Mouse (Mus musculus): ENCODE results near the gene Ptgds. TPM values are rescaled to one million over a fixed set of nuclear protein-coding genes. Genes with fewer than 3 reads are reported as not detected.

Ptgds gene
- total RNA-seq, 1 experiment from 2014 or later = not detected

DNA sequence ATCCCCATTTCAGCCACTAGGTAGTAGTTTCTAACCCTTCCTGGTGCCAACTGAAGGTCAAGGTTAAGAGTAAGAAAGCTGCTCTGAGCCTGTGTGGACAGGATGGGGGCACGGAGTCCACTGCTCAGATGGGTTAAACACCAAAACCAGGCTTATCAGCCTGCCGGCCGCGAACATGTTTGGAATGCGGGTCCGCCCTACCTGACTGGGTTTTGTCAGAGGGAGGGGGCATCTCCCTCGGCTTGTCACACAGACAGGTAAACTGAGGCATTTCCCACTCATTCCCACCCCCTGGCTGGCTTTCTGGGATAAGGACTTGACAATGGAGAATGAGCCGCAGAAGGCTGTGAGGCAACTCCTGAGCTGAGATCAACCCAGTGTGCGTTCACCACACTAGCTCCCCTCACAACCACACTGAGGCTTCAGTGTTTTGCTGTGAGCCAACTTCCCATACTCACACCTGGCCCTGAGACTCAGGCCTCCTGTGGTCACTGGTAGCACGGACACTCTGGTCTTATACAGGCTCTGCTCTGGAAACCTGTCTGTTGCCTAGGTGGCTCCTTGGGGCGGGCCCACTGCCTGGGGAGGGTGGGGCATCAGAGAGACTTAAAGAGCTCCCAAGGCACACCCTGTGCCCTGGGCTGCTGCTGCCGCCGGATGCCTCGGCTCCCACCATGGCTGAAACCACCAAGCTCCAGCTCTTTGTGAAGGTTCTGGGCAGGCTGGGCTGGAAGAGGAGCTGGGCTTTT is 13.5 kb downstream of the Ptgds start, which contains the start of gene Clic3:
Gene Clic3, plus strand, starts transcription at position 634 of the 749 bp plus-strand sequence.
- ATAC-seq (replicated peaks; ENCODE audit: low read depth, poor library complexity, severe bottlenecking) = no peak

DNA sequence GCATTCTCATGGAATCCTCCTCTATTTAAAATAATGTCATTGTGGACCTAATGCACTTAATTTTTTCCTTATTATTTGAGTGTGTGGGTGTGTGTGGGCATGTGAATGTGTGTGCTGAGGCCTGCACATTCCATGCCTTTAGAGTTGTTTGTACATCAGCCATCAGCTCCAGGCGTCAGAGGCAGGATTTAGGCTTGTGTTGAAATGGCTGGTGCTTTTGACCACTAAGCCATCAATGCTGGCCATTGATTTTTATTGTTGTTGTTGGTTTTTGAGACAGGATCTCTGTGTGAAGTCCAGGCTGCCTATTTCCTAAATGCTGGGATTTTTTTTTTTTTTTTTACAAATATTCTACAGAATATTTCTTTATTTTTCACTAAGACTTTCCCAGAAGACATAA is 16.9 kb downstream of the Ptgds start:
- no peak for ATAC-seq (replicated peaks; ENCODE audit: low read depth, poor library complexity, severe bottlenecking)

DNA sequence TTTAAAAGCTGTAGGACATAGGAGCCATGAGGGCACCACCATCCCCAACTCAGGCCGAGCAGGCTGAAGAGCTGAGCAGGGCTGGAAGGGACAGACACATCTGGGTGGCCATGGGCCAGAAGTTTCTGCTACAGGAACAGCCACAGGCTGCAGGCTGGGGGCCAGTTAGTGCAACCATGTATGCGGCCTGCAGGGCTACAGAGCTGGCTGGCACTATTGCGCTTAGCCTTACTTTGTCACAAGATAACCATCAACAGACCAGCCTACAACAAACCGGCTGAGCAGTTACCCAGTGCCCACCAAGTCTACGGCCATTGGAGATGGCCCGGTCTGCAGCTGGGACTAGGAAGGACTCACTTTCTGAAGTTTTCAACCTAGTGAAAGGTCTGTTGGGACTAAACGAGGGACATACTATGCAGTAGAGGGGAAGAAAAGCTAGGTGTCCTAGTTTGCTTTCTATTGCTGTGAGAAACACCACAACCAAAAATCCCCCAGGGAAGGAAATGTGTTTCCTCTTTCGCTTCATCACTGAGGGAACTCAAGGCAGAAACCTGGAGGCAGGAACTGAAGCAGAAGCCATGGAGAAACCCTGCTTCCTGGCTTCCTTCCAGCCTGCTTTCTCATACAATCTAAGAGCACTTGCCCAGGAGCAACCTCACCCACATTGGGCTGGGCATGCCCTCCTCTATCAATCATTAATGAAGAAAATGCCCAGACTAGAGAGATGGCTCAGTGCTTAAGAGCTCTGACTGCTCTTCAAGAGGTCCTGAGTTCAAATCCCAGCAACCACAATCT is 18.8 kb downstream of the Ptgds start:
- peak; percentile 64 for ATAC-seq (replicated peaks; ENCODE audit: low read depth, poor library complexity, severe bottlenecking)

DNA sequence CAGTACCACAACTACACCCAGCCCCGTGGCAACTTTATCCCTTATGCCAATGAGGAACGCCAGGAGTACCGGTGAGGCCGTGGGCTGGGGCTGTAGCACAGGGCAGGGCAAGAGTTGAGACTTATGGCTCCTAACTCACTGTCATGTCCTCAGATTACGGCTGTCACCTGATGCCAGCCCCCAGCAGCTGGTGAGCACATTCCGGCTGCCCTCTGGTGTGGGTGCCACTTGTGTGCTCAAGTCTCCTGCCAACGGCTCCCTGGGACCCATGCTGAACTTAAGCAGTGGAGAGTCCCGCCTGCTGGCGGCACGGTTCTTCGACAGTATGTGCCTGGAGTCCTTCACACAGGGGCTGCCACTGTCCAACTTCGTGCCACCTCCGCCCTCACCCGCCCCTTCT is 27.2 kb downstream of the Ptgds start:
- ATAC-seq (replicated peaks; ENCODE audit: low read depth, poor library complexity, severe bottlenecking) = no peak

DNA sequence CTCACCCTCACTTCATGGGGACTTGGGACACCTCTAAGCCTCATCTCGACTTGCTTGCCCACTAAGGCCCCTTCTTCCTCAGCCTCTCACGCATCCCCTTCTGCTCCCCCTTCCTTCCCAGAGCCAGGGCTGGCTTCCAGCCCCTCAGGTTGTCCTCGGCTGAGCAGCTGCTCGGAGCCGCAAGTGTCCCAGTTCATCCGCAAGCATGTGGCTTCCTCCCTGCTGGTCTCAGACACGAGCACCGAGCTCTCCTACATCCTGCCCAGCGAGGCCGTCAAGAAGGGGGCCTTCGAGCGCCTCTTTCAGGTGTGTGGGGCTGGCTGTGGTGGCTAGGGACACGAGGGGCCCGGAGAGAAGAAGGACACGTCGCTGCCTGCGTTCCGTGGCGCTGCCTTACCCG is 28.8 kb downstream of the Ptgds start:
- no peak for ATAC-seq (replicated peaks; ENCODE audit: low read depth, poor library complexity, severe bottlenecking)

DNA sequence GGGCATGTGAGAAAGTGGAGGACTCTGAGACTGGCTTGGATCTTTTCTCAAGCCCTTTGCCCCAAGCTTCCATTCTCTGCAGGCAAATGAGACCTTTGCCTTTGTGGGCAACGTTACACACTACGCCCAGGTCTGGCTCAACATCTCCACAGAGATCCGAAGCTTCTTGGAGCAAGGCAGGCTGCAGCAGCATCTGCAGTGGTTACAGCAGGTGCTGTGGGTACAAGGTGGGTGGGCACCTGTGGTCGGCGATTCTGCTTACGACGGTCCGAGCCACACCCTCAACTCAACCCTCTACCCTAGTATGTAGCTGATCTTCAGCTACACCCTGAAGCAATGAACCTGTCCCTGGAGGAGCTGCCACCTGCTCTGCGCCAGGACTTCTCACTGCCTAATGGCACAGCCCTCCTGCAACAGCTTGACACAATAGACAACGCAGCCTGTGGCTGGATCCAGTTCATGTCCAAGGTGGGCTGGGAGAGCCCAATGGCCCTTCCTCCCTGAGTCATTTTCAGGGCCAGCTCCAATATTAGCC is 33.5 kb downstream of the Ptgds start:
- ATAC-seq (replicated peaks; ENCODE audit: low read depth, poor library complexity, severe bottlenecking) = no peak

DNA sequence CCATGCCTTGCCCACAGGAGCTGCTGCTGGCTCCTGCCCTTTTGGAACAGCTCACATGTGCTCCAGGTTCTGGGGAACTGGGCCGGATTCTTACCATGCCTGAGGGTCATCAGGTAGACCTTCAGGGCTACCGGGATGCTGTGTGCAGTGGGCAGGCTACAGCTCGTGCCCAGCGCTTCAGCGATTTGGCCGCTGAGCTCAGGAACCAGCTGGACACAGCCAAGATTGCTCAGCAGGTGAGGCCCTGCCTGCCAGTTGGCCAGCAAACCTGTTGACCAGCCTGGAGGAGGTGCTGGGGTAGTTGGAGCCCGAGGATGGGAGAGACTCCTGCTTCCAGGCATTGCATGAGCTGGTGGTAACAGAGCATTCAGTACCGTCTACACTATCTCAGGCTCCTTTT is 35.6 kb downstream of the Ptgds start:
- no peak for ATAC-seq (replicated peaks; ENCODE audit: low read depth, poor library complexity, severe bottlenecking)

DNA sequence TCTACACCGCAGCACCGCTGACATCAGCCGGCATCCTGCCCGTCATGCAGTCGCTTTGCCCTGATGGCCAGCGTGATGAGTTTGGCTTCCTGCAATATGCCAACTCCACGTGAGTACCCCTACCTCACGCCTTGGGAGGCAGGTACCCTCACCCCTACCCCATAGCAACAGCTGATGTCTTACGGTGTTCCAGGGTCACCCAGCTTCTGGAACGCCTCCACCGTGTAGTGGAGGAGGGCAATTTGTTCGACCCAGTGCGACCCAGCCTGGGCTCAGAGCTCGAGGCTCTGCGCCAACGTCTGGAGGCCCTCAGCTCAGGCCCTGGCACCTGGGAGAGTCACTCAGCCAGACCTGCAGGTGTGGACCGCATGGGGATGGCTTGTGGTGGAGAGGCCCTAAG is 36.7 kb downstream of the Ptgds start:
- ATAC-seq (replicated peaks; ENCODE audit: low read depth, poor library complexity, severe bottlenecking) = no peak

DNA sequence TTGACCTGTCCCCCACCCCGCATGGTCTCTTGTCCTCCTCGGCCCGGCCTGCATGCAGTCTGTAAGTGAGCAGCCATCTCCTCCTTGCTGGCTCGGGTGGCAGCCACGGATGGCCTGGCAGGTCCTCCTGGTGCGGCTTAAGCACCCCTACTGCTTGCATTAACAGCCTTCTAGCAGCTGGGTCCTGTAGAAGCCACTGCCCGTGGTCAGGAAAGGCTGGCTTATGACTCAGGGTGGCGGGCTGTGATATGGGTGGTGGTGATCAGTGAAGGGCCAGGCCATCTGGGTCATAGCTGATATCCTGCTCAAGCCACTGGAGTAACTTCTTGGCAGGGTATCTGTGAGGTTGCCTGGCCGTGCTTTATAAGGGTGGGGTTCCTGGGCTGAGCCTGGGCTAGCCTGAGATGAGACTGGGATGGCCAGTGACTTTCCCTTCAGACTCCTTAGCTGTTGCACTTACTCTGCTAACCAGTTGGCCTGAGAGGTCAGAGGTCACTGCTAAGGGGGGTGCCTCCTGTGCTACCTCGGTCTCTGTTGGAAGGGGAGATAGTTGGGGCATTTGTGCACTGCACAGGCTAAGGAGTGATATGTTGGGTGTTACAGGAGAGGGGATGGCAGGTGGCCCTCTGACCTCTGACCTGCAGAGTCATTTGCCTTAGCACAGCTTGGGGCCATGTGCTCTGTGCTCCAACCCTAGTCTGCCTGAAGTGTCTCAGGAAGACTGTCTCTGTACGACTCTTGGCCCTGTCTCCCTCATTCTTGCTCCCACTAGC is 37.3 kb downstream of the Ptgds start:
- ATAC-seq (replicated peaks; ENCODE audit: low read depth, poor library complexity, severe bottlenecking) = no peak

DNA sequence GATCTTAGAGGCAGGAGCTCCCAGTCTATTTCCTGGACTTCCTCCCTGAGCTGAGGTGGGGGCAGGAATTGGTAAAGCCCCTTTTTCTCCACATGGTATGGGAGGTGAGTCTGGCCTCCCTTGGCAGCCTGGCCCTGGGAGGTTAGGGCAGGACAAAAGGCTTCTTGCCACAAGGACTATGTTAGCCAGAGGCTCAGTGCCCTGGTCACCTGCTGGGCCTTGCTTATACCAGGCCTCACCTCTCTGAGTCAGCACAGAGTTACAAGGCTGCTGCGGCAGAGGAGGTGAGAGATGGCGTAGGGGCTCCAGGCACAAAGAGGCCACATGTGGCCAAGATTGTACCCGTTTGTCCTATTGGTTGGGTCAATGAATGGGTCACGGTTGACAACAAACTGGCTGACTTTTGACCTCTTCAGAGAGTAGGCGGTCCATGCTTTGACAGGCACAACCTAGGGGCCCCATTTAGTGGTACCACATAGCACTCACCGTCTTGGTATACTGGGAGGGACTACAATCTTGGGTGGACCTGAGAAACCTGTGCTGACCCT is 38.5 kb downstream of the Ptgds start:
- no peak for ATAC-seq (replicated peaks; ENCODE audit: low read depth, poor library complexity, severe bottlenecking)

DNA sequence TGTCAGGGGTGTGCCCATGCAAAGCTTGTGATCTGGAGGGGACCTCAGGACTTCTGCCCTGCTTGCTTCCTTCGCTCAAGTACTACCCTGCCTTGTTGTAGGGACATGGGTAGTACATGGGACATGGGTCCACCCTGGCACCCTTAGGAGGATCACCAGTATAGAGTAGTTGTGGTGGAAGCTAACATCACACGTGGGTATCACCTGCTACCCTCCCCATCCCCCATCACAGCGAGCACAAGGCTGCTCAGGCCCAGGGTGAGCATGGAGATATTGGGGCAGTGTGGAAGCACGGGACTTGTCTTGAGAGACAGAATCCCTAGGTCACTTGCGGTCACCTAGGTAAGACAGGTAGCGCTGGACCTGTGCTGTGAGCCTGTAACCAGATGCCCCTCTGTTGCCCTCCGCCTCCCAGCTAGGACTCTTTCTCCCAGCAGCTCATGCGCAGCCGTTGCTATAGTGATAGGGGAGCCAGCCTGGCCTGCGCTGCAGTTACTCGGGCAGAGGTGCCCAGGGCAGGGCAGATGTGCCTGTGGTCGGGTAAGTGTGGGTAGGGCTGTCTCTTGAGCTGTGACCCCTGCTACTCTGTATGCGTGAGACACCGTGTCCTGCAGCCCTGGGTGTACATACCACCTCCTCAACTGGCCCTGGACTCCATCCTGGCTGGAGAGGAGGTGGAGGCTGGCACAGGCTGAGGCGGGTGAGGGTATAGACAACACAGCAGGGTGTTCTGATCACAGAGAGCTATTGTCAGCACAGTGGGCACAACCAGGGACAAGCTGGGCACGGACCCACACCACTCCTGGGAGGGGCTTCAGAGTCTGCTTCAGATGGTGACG is 39.2 kb downstream of the Ptgds start:
- ATAC-seq (replicated peaks; ENCODE audit: low read depth, poor library complexity, severe bottlenecking) = no peak

DNA sequence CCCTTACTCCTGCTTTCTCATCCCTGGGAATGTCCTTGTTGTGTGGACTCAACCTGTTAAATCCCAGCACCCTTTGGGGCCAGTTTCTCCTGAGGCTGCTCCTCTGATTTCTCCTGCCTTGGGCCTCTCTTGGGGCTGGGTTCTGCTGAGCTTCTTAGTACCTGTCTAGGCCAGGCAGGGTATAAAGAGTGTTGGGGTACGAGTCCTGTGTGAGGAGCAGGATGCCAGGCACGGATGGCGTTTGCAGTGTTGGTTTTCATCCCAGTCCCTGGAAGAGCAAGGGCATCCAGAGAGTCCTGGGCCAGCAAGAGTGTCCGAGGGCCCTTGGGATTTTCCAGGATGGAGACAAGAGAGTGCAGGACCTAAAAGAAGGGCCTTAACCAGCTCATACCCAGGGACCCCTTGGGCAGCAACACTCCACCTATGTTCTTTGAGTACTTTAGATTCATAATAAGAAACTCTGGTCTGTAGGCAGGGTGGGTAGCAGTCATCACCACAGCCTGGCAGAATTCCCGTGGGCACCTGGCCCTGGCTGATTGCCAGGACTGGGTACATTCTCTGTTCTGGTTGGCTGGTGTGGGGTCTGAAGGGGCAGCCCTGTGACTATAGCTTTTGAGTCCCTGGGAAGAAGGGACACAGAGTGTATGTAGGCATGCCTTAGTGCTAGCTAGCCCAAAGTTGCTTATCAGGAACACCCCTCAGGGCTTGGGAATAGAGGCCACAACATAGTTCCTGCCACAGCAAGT is 40.2 kb downstream of the Ptgds start:
- no peak for ATAC-seq (replicated peaks; ENCODE audit: low read depth, poor library complexity, severe bottlenecking)

DNA sequence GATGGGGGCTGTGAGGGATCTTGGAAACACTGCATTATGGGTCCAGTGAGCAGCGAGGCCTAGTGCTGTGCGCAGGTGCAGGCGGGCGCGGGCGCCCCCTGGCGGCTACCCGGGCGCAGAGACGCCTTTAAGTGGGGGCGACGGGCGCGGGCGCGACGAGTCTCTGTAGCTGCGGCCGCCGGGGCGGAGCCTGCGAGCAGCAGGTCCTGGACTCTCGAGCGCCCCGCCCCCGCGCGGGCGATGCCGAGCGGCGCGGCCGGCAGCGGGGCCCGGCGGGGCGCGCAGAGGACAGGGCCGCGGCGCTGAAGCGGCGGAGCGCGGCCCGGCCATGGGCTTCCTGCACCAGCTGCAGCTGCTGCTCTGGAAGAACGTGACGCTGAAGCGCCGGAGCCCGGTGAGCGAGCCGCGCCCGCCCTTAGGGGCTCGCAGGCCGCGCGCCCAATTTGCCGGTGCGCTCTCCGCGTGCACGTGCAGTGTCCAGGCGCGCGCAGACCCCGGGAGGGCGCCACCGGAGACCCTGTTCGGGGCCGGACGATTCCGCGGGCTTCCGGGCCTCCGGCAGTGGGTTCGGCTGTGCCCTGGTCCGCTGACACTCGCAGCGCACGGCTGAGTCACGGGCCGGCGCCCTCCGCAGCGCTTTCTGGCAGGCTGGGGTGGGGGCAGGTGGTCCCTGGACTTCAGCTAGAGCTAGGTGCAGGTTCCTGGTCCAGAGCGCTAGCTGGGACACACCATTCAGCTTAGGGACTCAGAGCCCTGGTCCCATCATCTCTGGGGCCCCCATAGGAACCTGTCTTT is 41.2 kb downstream of the Ptgds start, which contains the start of gene Abca2:
Gene Abca2, plus strand, starts transcription at position 262 of the 795 bp plus-strand sequence.
- peak; percentile 51 for ATAC-seq (replicated peaks; ENCODE audit: low read depth, poor library complexity, severe bottlenecking)

DNA sequence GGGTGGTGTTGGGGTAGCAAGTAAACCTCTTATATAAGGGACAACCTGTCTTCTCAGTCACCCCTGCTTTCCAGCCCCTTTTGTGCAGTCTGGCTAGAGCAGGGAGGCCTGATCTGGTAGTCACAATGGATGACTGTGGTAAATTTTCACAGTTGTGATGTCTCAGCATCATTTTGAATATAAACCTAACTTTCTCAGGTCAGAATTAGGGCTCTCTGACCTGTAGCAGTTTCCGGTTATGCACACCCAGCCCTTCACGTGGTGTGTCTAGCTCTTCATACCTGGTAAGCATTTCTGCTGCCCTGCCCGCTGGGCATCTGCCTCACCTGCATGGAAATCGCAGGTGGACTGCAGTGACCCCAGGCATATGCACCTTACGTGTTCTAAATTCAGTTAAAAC is 42.6 kb downstream of the Ptgds start:
- ATAC-seq (replicated peaks; ENCODE audit: low read depth, poor library complexity, severe bottlenecking) = no peak

DNA sequence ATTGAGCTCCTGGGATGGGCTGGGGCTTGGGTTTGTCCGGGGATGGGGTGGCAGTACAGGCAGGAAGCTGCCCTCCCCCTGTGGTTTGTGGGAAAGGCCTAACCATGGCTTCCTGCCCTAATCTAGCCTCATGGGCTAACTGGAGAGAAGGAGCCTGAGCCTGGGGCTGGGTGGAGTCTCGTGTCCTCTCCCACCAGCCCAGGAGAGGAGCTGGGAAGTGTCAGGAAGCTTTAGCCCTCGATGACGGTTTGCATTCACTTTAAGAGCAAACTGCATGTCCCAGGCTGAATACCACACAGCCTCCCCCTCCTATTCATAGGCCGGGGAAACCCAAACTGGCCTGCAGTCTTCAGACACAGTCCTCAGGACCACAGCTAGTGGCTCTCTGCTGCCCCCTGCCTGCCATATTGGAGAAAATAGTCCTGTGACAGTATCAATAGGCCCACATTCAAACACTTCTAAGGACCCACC is 43.1 kb downstream of the Ptgds start:
- peak; percentile 57 for ATAC-seq (replicated peaks; ENCODE audit: low read depth, poor library complexity, severe bottlenecking)

DNA sequence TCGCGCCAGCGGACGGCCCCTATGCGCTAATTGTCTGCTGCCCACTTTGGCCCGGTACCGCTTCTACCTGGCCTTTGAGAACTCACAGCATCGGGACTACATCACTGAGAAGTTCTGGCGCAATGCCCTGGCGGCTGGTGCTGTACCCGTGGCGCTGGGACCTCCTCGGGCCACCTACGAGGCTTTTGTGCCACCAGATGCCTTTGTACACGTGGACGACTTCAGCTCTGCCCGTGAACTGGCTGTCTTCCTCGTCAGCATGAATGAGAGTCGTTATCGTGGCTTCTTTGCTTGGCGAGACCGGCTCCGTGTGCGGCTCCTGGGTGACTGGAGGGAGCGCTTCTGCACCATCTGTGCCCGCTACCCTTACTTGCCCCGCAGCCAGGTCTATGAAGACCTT is 44.4 kb downstream of the Ptgds start:
- ATAC-seq (replicated peaks; ENCODE audit: low read depth, poor library complexity, severe bottlenecking) = no peak

DNA sequence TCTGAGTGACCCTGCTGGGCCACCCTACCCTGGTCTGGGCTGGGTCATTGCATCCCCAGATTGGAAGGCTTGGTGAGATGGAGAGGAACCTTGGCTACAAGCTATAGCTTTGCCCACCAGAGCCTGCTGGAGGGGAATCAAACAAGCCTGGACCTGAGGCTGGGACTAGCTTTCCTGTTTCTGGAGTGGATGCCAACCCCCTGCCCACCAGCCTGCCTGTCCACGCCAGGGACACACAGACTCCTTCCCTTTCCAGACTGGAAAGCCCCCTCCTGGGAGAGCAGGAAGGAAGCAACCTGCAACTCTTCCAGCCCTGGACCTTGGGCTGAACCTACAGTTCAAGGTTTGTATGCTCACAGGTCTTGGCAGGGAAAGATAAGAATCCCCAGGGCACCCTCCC is 46.2 kb downstream of the Ptgds start:
- ATAC-seq (replicated peaks; ENCODE audit: low read depth, poor library complexity, severe bottlenecking) = no peak
